Mouse (Mus musculus) olfactory bulb, adult 2 months (tissue): ENCODE results near the gene Timeless. TPM values are rescaled to one million over a fixed set of nuclear protein-coding genes. Genes with fewer than 3 reads are reported as not detected.
"Not testable (repeated sequence)": the region's sequence is repeated elsewhere in the genome, so short reads cannot be mapped to it uniquely, and the experiment has no call there.

Experiments used
- H3K27ac ChIP-seq: fragments of 200-500 bp; 2 replicates; pipeline ENCODE4 v1.5.1; 2012; ENCODE audit warnings: low read depth, low read length; ENCODE audit not compliant: insufficient read depth
- H3K4me1 ChIP-seq: fragments of 200-500 bp; 2 replicates; pipeline ENCODE4 v1.6.1; 2012; ENCODE audit warnings: low read length; ENCODE audit not compliant: control insufficient read depth, insufficient read depth
- H3K4me3 ChIP-seq: fragments of 200-500 bp; 2 replicates; pipeline ENCODE4 v1.5.1; 2012; ENCODE audit warnings: mild to moderate bottlenecking, low read depth, low read length, moderate library complexity; ENCODE audit not compliant: insufficient read depth
- CTCF ChIP-seq: fragments of 200-500 bp; IDR thresholded peaks from 2 replicates; pipeline ENCODE4 v1.5.1; 2012; ENCODE audit warnings: low read depth, mild to moderate bottlenecking, low read length, moderate library complexity; ENCODE audit not compliant: insufficient read depth
- POLR2A ChIP-seq: fragments of 200-500 bp; IDR thresholded peaks from 2 replicates; pipeline ENCODE4 v1.6.1; 2012; ENCODE audit warnings: mild to moderate bottlenecking, low read depth, low read length, moderate library complexity; ENCODE audit not compliant: insufficient read depth
- WGBS: fragments of 180-500 bp; shearing (Covaris S2); methylation state at CpG from one replicate; pipeline ENCODE4 v1.1.7; 2018; 5-methylcytosine and 5-hydroxymethylcytosine counted together
- polyA plus RNA-seq: library from polyadenylated mRNA; stranded (reverse); fragments of >200 nt; gene quantifications from 2 replicates; pipeline ENCODE4 v1.2.4, GENCODE M21; 2012; ENCODE audit warnings: low replicate concordance; ENCODE audit not compliant: missing spikeins, insufficient read depth, insufficient read length

The Timeless gene
- polyA plus RNA-seq, 1 experiment = not detected

- Histone ChIP-seq H3K27ac (no peak overlapping the region), H3K4me3 (no peak overlapping the region), H3K4me1 (no peaks in the 10 kb centered on the region)
- WGBS = 87% methylated on average over 22 of the region's 22 CpGs
- no peak for TF ChIP-seq CTCF
- TF ChIP-seq POLR2A = no peak
Measured at GRCm38 (mm10) chr10:128262300-128262699, 30.4 kb downstream of the Timeless start.

GRCm38 (mm10) chr10:128263393-128264310, 31.8 kb downstream of the Timeless start:
- TF ChIP-seq POLR2A = no peak
- TF ChIP-seq CTCF = no peak
- WGBS = 76% methylated on average over 6 of the region's 6 CpGs

GRCm38 (mm10) chr10:128268371-128268770, 36.5 kb downstream of the Timeless start, which contains the start of gene Apof:
Gene Apof, plus strand, starts transcription at chr10:128268671.
- H3K4me1 ChIP-seq = peaks cover 6% of the 10 kb centered on the region
- H3K27ac ChIP-seq = no peak within 1 kb of the TSS
- H3K4me3 ChIP-seq = no peak within 1 kb of the TSS
- 88% methylated on average over 6 of the region's 6 CpGs for whole genome bisulfite sequencing
- TF ChIP-seq CTCF (no peak), POLR2A (no peak)

More at GRCm38 (mm10) chr10:128263393-128264310, 31.8 kb downstream of the Timeless start:
- Histone ChIP-seq H3K4me3 (no peak overlapping the region), H3K4me1 (no peaks in the 10 kb centered on the region), H3K27ac (no peak overlapping the region)

- no peak overlapping the region for H3K4me3 ChIP-seq
- peaks cover 6% of the 10 kb centered on the region for H3K4me1 ChIP-seq
- WGBS = 91% methylated on average over 16 of the region's 16 CpGs
- no peak overlapping the region for H3K27ac ChIP-seq
- TF ChIP-seq CTCF = no peak
- TF ChIP-seq POLR2A = no peak
Measured at GRCm38 (mm10) chr10:128269206-128269910, 37.5 kb downstream of the Timeless start.

GRCm38 (mm10) chr10:128270287-128270841, 38.5 kb downstream of the Timeless start, which contains the start of gene Stat2:
Gene Stat2, plus strand, starts transcription at chr10:128270559.
- TF ChIP-seq CTCF (peak; percentile 22; the same call in 1 of the 2 replicates), POLR2A (peak; percentile 93)
- Histone ChIP-seq H3K27ac (peak within 1 kb of the TSS; percentile 37), H3K4me1 (peaks cover 6% of the 10 kb centered on the region), H3K4me3 (peak within 1 kb of the TSS; percentile 81)
- 0% methylated on average over 43 of the region's 43 CpGs for WGBS

- no peak for TF ChIP-seq CTCF
- no peak for TF ChIP-seq POLR2A
- peak overlapping the region; percentile 36; the same call in 1 of the 2 replicates for H3K27ac ChIP-seq
- H3K4me3 ChIP-seq = peak overlapping the region; percentile 81
- WGBS = 32% methylated on average over 7 of the region's 7 CpGs
- H3K4me1 ChIP-seq = peaks cover 6% of the 10 kb centered on the region
Measured at GRCm38 (mm10) chr10:128270866-128271265, 39.0 kb downstream of the Timeless start.

- Histone ChIP-seq H3K27ac (no peak overlapping the region), H3K4me3 (no peak overlapping the region), H3K4me1 (peaks cover 6% of the 10 kb centered on the region)
- WGBS = 59% methylated on average over 2 of the region's 2 CpGs
- no peak for TF ChIP-seq POLR2A
- TF ChIP-seq CTCF = no peak
Measured at GRCm38 (mm10) chr10:128271883-128272282, 40.0 kb downstream of the Timeless start.

- not testable (repeated sequence) for H3K27ac ChIP-seq, H3K4me1 ChIP-seq, H3K4me3 ChIP-seq
- WGBS = 79% methylated on average over 7 of the region's 7 CpGs
Measured at GRCm38 (mm10) chr10:128272819-128273439, 41.1 kb downstream of the Timeless start.

- not testable (repeated sequence) for H3K4me3 ChIP-seq, H3K4me1 ChIP-seq, H3K27ac ChIP-seq
- 89% methylated on average over 1 of the region's 1 CpGs for WGBS
Measured at GRCm38 (mm10) chr10:128275374-128275773, 43.5 kb downstream of the Timeless start.
